Mouse (Mus musculus) Muller cell, postnatal 12 days (primary cell): ENCODE measurements around the gene Olfr153.
"Not testable (repeated sequence)": the region's sequence is repeated elsewhere in the genome, so short reads cannot be mapped to it uniquely, and the experiment has no call there.

Source experiments
- DNase-seq: peaks from one replicate; pipeline ENCODE4 v3.0.0-alpha.2; 2015; ENCODE audit errors: inconsistent ontology term

Gene Olfr153

GRCm38 (mm10) chr2:87531496-87531895 is at the start of gene Olfr153:
Gene Olfr153 (plus strand): TSS chr2:87531796.
- no peak for DNase-seq

GRCm38 (mm10) chr2:87482276-87482675 is 49.3 kb upstream of the Olfr153 start:
- no peak for DNase-seq

- not testable (repeated sequence) for DNase-seq
These were observed 34.6 kb upstream of the Olfr153 start, which contains the start of gene Pramel7 for GRCm38 (mm10) chr2:87496993-87497392. Gene Pramel7 (minus strand): TSS chr2:87497093.

- no peak for DNase-seq
These were observed 25.3 kb upstream of the Olfr153 start, which contains the start of gene Pramel6 for GRCm38 (mm10) chr2:87506265-87506664. Gene Pramel6 (plus strand): TSS chr2:87506565.

GRCm38 (mm10) chr2:87515046-87515445 is 16.6 kb upstream of the Olfr153 start:
- DNase-seq: no peak

- no peak for DNase-seq
These were observed 16.0 kb upstream of the Olfr153 start for GRCm38 (mm10) chr2:87515457-87516060.

GRCm38 (mm10) chr2:87516581-87516980 is 15.0 kb upstream of the Olfr153 start:
- no peak for DNase-seq

- no peak for DNase-seq
These were observed 10.9 kb upstream of the Olfr153 start for GRCm38 (mm10) chr2:87520651-87521050.

- not testable (repeated sequence) for DNase-seq
These were observed 5.5 kb upstream of the Olfr153 start for GRCm38 (mm10) chr2:87525899-87526616.

- no peak for DNase-seq
These were observed 3.2 kb downstream of the Olfr153 start for GRCm38 (mm10) chr2:87534826-87535225.

GRCm38 (mm10) chr2:87545442-87545841 is 13.8 kb downstream of the Olfr153 start, which contains the start of gene Olfr1128:
Gene Olfr1128 (minus strand): TSS chr2:87545542.
- DNase-seq: no peak

GRCm38 (mm10) chr2:87573602-87574001 is 42.0 kb downstream of the Olfr153 start, which contains the start of gene Olfr1129:
Gene Olfr1129 (plus strand): TSS chr2:87573902.
- DNase-seq: not testable (repeated sequence)
